Mouse (Mus musculus) C2C12 (cell line): ENCODE data around the gene Copg2. TPM values are rescaled to one million over a fixed set of nuclear protein-coding genes. Genes with fewer than 3 reads are reported as not detected.

Experiments
- H3K27me3 ChIP-seq: one replicate; pipeline ENCODE4 v1.6.1; 2011; ENCODE audit not compliant: control insufficient read depth, insufficient read depth, insufficient read length
- H3K36me3 ChIP-seq: one replicate; pipeline ENCODE4 v1.6.1; 2011; ENCODE audit not compliant: control insufficient read depth, insufficient read depth
- H3K4me3 ChIP-seq: one replicate; pipeline ENCODE4 v1.5.1; 2011; ENCODE audit warnings: mild to moderate bottlenecking, control low read depth; ENCODE audit not compliant: poor library complexity, insufficient read depth, severe bottlenecking
- H3K79me2 ChIP-seq: one replicate; pipeline ENCODE4 v1.6.1; 2011; ENCODE audit not compliant: control insufficient read depth, insufficient read depth
- H3K79me3 ChIP-seq: one replicate; pipeline ENCODE4 v1.6.1; 2011; ENCODE audit warnings: low read depth, control low read depth
- H3ac ChIP-seq: one replicate; pipeline ENCODE3; 2011; ENCODE audit warnings: low read depth; ENCODE audit not compliant: control insufficient read depth, insufficient read length
- CEBPB ChIP-seq: IDR thresholded peaks from one replicate; pipeline ENCODE4 v1.6.1; 2011; ENCODE audit warnings: low read depth, mild to moderate bottlenecking, control low read depth, moderate library complexity
- CTCF ChIP-seq: IDR thresholded peaks from one replicate; pipeline ENCODE4 v1.5.1; 2011; ENCODE audit not compliant: control insufficient read depth, insufficient read depth, insufficient read length
- FOSL1 ChIP-seq: IDR thresholded peaks from one replicate; pipeline ENCODE4 v1.8.0; 2011; ENCODE audit warnings: mild to moderate bottlenecking, low read length; ENCODE audit not compliant: poor library complexity, insufficient read depth, severe bottlenecking
- MAX ChIP-seq: IDR thresholded peaks from one replicate; pipeline ENCODE4 v1.6.1; 2011; ENCODE audit warnings: mild to moderate bottlenecking, control low read depth
- MYOD1 ChIP-seq: IDR thresholded peaks from one replicate; pipeline ENCODE4 v1.6.1; 2011; ENCODE audit warnings: low read depth; ENCODE audit not compliant: control insufficient read depth, insufficient read length
- MYOG ChIP-seq: IDR thresholded peaks from one replicate; pipeline ENCODE4 v1.6.1; 2011; ENCODE audit not compliant: control insufficient read depth, insufficient read length; ENCODE audit errors: extremely low read depth
- USF1 ChIP-seq: IDR thresholded peaks from one replicate; pipeline ENCODE4 v1.6.1; 2011; ENCODE audit warnings: low read depth, mild to moderate bottlenecking, control low read depth, moderate library complexity
- polyA plus RNA-seq: library from polyadenylated mRNA; unstranded; fragments of >200 nt; fragmentation: generic; extraction: Trizol; gene quantifications from one replicate; pipeline ENCODE4 v1.2.1, GENCODE M21; 2012; ENCODE audit warnings: missing spikeins

Copg2 gene
- polyA plus RNA-seq, 1 experiment = 12.0 TPM

DNA sequence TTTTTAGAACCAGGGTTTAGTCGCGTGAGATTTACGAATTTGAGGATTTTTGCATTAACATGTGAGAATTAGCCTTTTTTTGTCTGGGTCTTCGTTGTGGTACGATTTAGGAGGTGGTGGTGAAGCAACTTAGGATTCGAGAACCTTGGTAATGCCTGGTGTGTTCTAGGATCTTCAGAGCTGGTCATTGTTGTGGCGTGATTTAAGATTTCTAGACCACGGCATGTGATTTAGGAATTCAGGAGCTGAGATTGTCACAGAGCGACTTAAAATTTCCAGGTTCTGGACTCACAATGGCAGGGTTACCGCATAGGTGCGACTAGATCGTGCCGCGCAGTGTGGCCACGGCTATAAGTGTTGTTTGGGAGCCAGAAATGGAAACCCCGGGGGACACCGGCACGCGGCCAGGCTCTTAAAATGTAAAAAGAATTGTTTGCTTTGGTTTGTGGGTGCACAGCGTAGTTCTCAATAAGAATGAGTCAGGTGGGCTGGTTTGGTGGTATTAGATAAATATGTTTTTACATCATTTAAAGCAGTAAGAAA, 158.1 kb downstream of the Copg2 start:
- Histone ChIP-seq H3K36me3 (no peaks in the 10 kb centered on the region), H3K27me3 (no peaks in the 10 kb centered on the region), H3K79me2 (no peaks in the 10 kb centered on the region), H3K4me3 (no peak overlapping the region), H3ac (no peak overlapping the region), H3K79me3 (no peaks in the 10 kb centered on the region)
- TF ChIP-seq MYOG (no peak), CTCF (no peak), FOSL1 (no peak), USF1 (no peak)

DNA sequence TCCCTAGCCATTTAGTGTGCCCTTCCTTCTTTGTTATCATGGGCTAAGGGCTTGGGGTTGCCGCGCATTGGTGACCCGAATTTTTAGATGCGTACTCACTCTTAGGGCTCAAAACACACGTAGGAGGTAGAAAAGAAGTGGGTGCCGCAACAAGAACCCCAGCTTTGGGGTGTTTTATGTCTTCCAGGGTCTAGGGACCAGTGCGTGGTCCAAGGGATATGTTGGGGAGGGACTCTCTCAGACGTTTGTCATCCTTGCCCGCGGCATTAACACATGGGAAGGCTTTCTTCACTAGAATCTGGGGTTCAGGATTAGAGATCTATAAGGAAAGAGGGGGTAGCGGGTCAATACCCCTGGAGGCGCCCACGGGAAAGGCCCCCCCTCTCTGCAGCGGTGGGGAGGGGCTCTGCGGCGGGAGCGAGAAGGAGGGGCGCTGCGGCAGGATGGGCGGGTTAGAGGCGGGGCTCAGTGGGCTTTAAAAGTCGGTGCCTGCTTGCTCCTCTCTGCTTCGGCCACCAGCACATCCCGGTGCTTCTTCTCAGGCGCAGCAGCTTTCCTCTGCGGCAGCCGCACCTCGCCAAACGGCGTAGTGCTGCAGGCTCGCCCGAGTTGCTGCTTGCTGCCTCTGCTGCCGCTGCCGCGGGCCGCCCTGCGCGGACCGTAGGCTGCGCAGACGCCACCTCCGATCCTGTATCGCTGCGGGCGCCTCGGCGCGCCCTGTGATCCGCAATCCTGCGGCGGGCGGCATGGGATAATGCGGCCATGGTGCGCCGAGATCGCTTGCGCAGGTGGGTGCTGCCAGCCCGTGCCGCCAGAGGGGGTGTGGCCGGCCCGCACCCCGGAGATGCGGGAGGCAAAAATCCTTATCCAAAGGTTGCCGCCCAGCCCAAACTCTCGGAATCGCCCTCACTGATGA, 158.8 kb downstream of the Copg2 start:
- no peaks in the 10 kb centered on the region for H3K79me2 ChIP-seq
- no peak for TF ChIP-seq MYOD1
- no peak for TF ChIP-seq MAX
- no peak for TF ChIP-seq CTCF
- TF ChIP-seq FOSL1 = no peak
- no peak for TF ChIP-seq USF1
- no peak for TF ChIP-seq MYOG
- no peak for TF ChIP-seq CEBPB
- H3K79me3 ChIP-seq = no peaks in the 10 kb centered on the region
- no peaks in the 10 kb centered on the region for H3K27me3 ChIP-seq
- no peak overlapping the region for H3K4me3 ChIP-seq
- H3K36me3 ChIP-seq = no peaks in the 10 kb centered on the region
- peak overlapping the region; percentile 21 for H3ac ChIP-seq

GRCm38 (mm10) chr6:30736864-30737547, 159.6 kb downstream of the Copg2 start:
- Histone ChIP-seq H3K27me3 (no peaks in the 10 kb centered on the region), H3K79me3 (no peaks in the 10 kb centered on the region), H3ac (no peak overlapping the region), H3K36me3 (no peaks in the 10 kb centered on the region), H3K4me3 (no peak overlapping the region), H3K79me2 (no peaks in the 10 kb centered on the region)
- TF ChIP-seq CEBPB (no peak), FOSL1 (no peak), USF1 (no peak), CTCF (no peak)

DNA sequence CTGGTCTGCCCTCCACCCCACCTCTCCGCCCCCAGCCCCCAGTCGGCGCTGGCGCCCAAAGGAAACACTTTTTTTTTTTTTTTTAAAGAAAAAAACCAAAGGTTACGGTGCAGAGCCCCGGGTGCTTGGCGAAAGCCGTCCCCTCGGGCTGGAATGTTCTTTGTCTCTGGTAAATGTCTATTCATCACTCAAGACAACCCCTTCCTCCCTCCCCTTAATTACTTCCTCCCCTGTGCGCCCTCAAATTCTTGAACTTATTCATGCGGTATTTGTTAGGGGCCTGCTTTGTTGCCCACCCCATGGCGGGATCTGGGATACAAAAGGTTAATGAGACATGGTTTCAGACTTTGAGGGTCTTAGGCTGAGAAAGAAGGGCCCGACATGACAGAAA, 160.2 kb downstream of the Copg2 start:
- Histone ChIP-seq H3ac (no peak overlapping the region), H3K79me2 (no peaks in the 10 kb centered on the region), H3K79me3 (no peaks in the 10 kb centered on the region), H3K27me3 (no peaks in the 10 kb centered on the region), H3K4me3 (no peak overlapping the region), H3K36me3 (no peaks in the 10 kb centered on the region)
- TF ChIP-seq CTCF (no peak), MYOG (no peak), MYOD1 (no peak), USF1 (no peak), MAX (no peak), FOSL1 (no peak), CEBPB (no peak)

GRCm38 (mm10) chr6:30735728-30736371, 160.7 kb downstream of the Copg2 start:
- no peak overlapping the region for H3ac ChIP-seq
- no peaks in the 10 kb centered on the region for H3K36me3 ChIP-seq
- H3K4me3 ChIP-seq = no peak overlapping the region
- TF ChIP-seq MAX (no peak), CEBPB (no peak), USF1 (no peak), MYOD1 (no peak), MYOG (no peak), FOSL1 (no peak), CTCF (no peak)
- no peaks in the 10 kb centered on the region for H3K79me3 ChIP-seq
- H3K27me3 ChIP-seq = no peaks in the 10 kb centered on the region
- no peaks in the 10 kb centered on the region for H3K79me2 ChIP-seq
